Mouse (Mus musculus) colon, adult 2 months (tissue): ENCODE results near the gene Rgs9. TPM values are rescaled to one million over a fixed set of nuclear protein-coding genes. Genes with fewer than 3 reads are reported as not detected.

Experiments
- polyA plus RNA-seq: library from polyadenylated mRNA; depleted of rRNA; stranded (reverse); fragments of >200 nt; gene quantifications from 2 replicates; pipeline ENCODE4 v1.2.3, GENCODE M21; 2012; rRNA removed

Rgs9 gene
- 2.0 and 2.4 TPM in 2 replicates for polyA plus RNA-seq

DNA sequence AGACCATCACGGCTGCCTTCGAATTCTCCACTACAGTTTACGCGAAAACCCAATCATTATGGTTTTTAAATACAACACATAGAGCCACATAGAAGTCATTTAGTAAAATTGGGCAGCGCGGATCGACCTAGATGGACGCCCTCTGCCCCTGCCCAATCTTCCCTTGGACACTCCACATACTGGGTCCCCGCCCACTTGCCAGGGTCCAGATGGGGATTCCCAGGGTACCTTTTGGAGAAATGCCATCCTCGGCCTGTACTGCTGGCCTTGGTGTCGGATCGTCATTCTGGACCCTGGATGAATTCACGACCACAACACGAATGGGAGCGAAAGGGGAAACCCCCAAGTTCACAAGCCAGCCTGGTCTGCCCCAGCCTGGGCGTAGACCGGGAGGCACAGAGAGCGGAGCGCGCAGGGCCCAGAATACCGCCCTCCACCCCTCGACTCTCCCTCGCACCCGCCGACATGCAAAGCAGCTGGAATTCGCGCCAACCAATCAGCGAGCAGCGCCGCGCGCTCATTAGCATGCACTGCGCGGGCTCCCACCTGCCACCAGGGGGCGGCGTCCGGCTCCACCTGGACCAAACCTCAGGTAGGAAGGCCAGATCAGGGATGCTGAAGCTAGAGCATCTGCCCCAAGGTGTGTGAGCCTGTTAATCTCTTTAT lies at the start of gene Rgs9:
Gene Rgs9 (minus strand): TSS at position 420 of the 666 bp plus-strand sequence.

Other genes with a start within 250 kb of the Rgs9 start
- gene E030025P04Rik, start 153.8 kb downstream of the Rgs9 start, polyA plus RNA-seq = not detected in 2 replicates
- 56.4 and 56.5 TPM in 2 replicates for gene Gna13, start 64.7 kb upstream of the Rgs9 start, polyA plus RNA-seq
- gene 9930022D16Rik, start 115.8 kb upstream of the Rgs9 start, polyA plus RNA-seq = not detected in 2 replicates
- 17.2 and 18.5 TPM in 2 replicates for gene Amz2, start 127.8 kb upstream of the Rgs9 start, polyA plus RNA-seq
- 3.2 and 3.9 TPM in 2 replicates for gene Arsg, start 175.2 kb upstream of the Rgs9 start, polyA plus RNA-seq
- gene Slc16a6, start 175.5 kb upstream of the Rgs9 start, polyA plus RNA-seq = 1.0 and 1.3 TPM in 2 replicates